Mouse (Mus musculus): Measurements from ENCODE around the gene Usp7.
"Not testable (repeated sequence)": the region's sequence is repeated elsewhere in the genome, so short reads cannot be mapped to it uniquely, and the experiment has no call there.

The Usp7 gene

GRCm38 (mm10) chr16:8783198-8783913 is 8.8 kb downstream of the Usp7 start:
- no peak for DNase-seq (ENCODE audit: low spot score)

- no peak for DNase-seq (ENCODE audit: low spot score)
These were observed 10.4 kb downstream of the Usp7 start for GRCm38 (mm10) chr16:8781660-8782059.

GRCm38 (mm10) chr16:8781191-8781590 is 10.9 kb downstream of the Usp7 start:
- DNase-seq (ENCODE audit: low spot score): no peak

GRCm38 (mm10) chr16:8780187-8780586 is 11.9 kb downstream of the Usp7 start:
- no peak for DNase-seq (ENCODE audit: low spot score)

GRCm38 (mm10) chr16:8778697-8779096 is 13.4 kb downstream of the Usp7 start:
- no peak for DNase-seq (ENCODE audit: low spot score)

GRCm38 (mm10) chr16:8777202-8777601 is 14.9 kb downstream of the Usp7 start:
- no peak for DNase-seq (ENCODE audit: low spot score)

GRCm38 (mm10) chr16:8776634-8777033 is 15.5 kb downstream of the Usp7 start:
- DNase-seq (ENCODE audit: low spot score): no peak

DNA sequence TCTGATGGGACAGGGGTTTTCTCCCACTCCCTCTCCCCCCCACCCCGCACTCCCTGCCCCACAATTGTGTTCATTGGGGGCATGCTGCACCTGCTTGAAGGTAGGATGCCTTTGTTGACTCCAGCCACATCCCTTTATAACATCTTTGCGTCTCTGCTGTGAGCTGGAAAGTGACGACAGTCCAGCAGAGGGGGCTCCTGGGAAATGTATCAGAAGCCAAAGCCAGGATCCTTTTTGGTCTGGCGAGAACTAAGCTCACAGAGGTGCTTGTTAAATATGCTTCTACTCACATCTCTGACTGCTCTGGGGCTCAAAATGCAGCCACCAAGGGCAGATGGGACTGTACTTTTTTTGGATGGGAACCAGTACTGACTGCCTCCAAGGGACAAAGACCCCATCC is 21.0 kb downstream of the Usp7 start:
- DNase-seq (ENCODE audit: low spot score): no peak

DNA sequence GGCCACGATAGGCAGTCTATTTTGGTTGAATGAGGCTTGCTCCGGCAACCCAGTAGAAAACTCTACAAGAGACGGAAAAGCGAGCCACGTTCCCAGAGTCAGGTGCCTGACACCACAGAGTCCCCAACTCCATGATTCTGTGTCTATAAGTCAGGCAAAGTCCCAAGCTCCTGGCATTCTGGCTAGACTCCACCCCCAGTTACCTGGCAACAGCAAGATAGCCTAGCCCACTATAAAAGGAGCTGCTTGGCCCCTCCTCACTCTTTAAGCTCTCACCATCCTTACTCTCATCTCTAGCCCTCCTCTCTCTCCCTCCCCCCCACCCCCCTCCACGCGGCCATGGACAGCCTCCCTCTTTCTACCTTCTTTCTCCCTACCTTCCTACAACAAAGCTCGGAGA is 21.8 kb downstream of the Usp7 start:
- DNase-seq (ENCODE audit: low spot score): not testable (repeated sequence)

GRCm38 (mm10) chr16:8769466-8769865 is 22.6 kb downstream of the Usp7 start:
- DNase-seq (ENCODE audit: low spot score): no peak

- peak; percentile 61 for DNase-seq (ENCODE audit: low spot score)
These were observed 23.0 kb downstream of the Usp7 start for GRCm38 (mm10) chr16:8769065-8769464.

GRCm38 (mm10) chr16:8768588-8768987 is 23.5 kb downstream of the Usp7 start:
- no peak for DNase-seq (ENCODE audit: low spot score)

GRCm38 (mm10) chr16:8768071-8768470 is 24.0 kb downstream of the Usp7 start:
- no peak for DNase-seq (ENCODE audit: low spot score)

- no peak for DNase-seq (ENCODE audit: low spot score)
These were observed 24.7 kb downstream of the Usp7 start for GRCm38 (mm10) chr16:8767133-8768052.

DNA sequence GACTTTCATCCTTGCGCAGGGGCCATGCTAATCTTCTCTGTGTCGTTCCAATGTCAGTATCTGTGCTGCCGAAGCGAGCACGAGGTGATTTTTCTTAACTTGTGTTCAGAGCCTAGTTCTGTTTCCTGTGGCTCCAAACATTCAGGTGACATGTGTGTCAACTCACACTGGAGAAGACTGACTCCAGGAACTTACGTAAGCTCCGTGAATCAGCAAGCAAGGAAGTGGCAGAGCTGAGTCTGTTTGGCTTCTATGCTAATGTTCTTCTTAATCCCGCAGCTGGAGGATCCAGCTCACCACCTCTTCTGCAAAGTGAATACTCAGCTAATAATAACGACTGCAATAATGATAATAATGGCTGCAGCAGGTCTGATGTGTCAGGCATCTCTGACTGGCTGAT is 25.9 kb downstream of the Usp7 start:
- no peak for DNase-seq (ENCODE audit: low spot score)

- DNase-seq (ENCODE audit: low spot score): no peak
These were observed 27.8 kb downstream of the Usp7 start for GRCm38 (mm10) chr16:8764124-8764907.

DNA sequence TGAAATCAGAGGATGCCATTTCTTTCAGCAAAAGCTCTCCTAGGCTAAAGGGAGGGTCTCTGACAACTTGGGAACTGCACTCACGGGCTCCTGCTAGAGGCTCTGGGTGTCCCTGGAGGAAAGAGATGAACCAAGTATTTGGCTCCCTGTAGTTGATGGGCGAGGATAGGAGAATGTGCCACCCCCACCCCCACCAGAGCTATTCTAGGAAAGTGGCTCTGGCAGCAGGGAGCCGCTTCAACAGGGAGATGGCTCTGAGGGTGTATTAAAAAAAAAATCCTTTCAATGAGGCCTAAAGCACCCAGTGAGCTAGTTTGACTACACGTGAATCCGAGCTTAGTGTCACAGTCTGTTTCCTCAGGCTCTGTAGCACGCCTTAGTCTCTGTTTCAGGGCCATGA is 29.1 kb downstream of the Usp7 start:
- no peak for DNase-seq (ENCODE audit: low spot score)

DNA sequence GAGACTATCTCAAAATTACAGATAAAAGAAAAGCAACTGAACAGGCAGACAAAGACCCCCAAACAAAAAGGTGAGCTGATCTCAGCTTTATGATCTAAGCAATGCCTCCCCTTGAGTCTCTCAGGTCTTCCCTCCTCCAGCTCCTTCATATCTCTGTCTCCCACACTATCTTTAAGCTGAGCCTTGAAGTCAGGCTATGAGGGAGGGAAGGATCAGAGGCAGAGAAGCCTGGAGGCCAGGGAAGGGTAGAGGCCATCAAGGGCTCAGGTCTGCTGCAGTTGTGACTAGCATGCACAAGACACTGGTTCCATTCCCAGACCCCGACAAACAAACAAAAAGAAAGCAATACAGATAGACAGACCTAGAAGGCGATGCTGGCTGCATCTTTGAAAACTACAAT is 30.2 kb downstream of the Usp7 start:
- no peak for DNase-seq (ENCODE audit: low spot score)

DNA sequence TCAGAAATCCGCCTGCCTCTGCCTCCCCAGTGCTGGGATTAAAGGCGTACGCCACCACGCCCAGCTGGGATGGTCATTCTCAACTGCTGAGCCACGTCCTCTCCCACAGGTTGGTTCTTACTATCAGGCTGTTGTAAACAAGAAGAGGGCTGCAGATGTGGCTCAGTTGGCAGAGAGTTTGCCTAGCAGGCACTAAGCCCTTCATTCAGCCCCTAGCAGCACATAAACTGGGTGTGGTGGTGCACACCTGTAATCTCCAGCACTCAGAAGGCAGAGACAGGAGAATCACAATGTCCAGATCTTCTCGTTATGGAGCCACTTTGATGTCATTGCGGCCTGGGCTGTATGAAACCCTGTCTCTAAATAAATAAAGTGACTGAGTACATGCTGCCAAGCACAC is 31.1 kb downstream of the Usp7 start:
- no peak for DNase-seq (ENCODE audit: low spot score)

- no peak for DNase-seq (ENCODE audit: low spot score)
These were observed 33.1 kb downstream of the Usp7 start for GRCm38 (mm10) chr16:8758979-8759378.

GRCm38 (mm10) chr16:8758193-8758592 is 33.9 kb downstream of the Usp7 start:
- no peak for DNase-seq (ENCODE audit: low spot score)

GRCm38 (mm10) chr16:8757586-8757985 is 34.5 kb downstream of the Usp7 start:
- not testable (repeated sequence) for DNase-seq (ENCODE audit: low spot score)

Measured in urinary bladder, postnatal 25 days (tissue).